Mouse (Mus musculus) forebrain, postnatal 0 days (tissue): Measurements from ENCODE around the gene Ccdc186. TPM values are rescaled to one million over a fixed set of nuclear protein-coding genes. Genes with fewer than 3 reads are reported as not detected.

ENCODE experiments used
- ATAC-seq: fragments of 200-750 bp; cut with Nextera tagmentation; 2 replicates; pipeline ENCODE4 v1.8.0; 2017; ENCODE audit warnings: mild to moderate bottlenecking, moderate library complexity
- DNase-seq: peaks from one replicate; pipeline ENCODE4 v3.0.0-alpha.2; 2015
- H3K27ac ChIP-seq: fragments of 300-500 bp; sonication (generic); 2 replicates; pipeline ENCODE4 v1.5.1; 2014; ENCODE audit warnings: low read depth, mild to moderate bottlenecking, antibody characterized with exemption, low read length, moderate library complexity, mixed read lengths
- H3K27me3 ChIP-seq: fragments of 300-500 bp; sonication (generic); 2 replicates; pipeline ENCODE4 v1.6.1; 2014; ENCODE audit warnings: mild to moderate bottlenecking, low read length, mixed read lengths; ENCODE audit not compliant: insufficient read depth
- H3K36me3 ChIP-seq: fragments of 300-500 bp; sonication (generic); 2 replicates; pipeline ENCODE4 v1.6.1; 2014; ENCODE audit warnings: mild to moderate bottlenecking, moderate library complexity; ENCODE audit not compliant: insufficient read depth
- H3K4me1 ChIP-seq: fragments of 300-500 bp; sonication (generic); 2 replicates; pipeline ENCODE4 v1.6.1; 2014; ENCODE audit warnings: antibody characterized with exemption; ENCODE audit not compliant: insufficient read depth
- H3K4me2 ChIP-seq: fragments of 300-500 bp; sonication (generic); 2 replicates; pipeline ENCODE4 v1.6.1; 2014; ENCODE audit warnings: low read depth, mild to moderate bottlenecking, moderate library complexity
- H3K4me3 ChIP-seq: fragments of 300-500 bp; sonication (generic); 2 replicates; pipeline ENCODE4 v1.5.1; 2014; ENCODE audit warnings: low read depth, low read length, mixed read lengths
- H3K9ac ChIP-seq: fragments of 300-500 bp; sonication (generic); 2 replicates; pipeline ENCODE4 v1.6.1; 2014; ENCODE audit warnings: mild to moderate bottlenecking
- H3K9me3 ChIP-seq: fragments of 300-500 bp; sonication (generic); 2 replicates; pipeline ENCODE4 v1.6.1; 2016; ENCODE audit warnings: low read length
- CTCF ChIP-seq: sonication (generic); IDR thresholded peaks from 2 replicates; pipeline ENCODE4 v1.5.1; 2016; ENCODE audit warnings: antibody characterized with exemption, control low read depth, low read depth
- WGBS: fragments of 180-500 bp; shearing (Covaris S2); extraction: QIAGEN DNeasy Blood & Tissue Kit; methylation state at CpG from one replicate; pipeline ENCODE4 v1.1.7; 2014; 5-methylcytosine and 5-hydroxymethylcytosine counted together
- polyA plus RNA-seq: library from polyadenylated mRNA; unstranded; fragments of >200 nt; fragmentation: Nextera tagmentation; extraction: Ambion mirVana; gene quantifications from 2 replicates; pipeline ENCODE4 v1.2.1, GENCODE M21; 2015
- total RNA-seq: library from RNA; depleted of rRNA; stranded (reverse); fragments of >200 nt; gene quantifications from 2 replicates; pipeline ENCODE4 v1.2.3, GENCODE M21; 2014

The Ccdc186 gene
- total and polyA plus RNA-seq, 2 experiments from 2014 or later, result 20.2 to 20.9 TPM

DNA sequence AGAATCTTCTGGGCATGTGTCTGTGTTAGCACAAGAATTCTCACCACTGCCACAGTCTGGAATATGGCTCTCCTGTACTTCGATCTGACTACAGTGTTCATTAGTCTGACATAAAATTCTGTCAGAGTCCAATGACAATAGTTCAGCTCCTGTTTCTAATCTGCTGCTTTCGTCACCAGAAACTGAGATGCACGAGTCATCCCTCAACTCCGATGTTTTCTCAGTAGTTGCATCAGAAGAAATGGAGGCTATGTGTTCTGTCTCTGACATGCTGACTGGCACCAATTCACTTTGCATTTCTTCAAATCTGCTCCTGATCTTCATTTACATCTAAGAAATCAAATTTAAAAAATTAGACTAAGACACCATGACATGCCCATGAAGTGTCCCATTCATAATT, 8.6 kb downstream of the Ccdc186 start:
- no peak for ATAC-seq
- TF ChIP-seq CTCF, result no peak
- H3K27me3 ChIP-seq, result no peaks in the 10 kb centered on the region
- no peak overlapping the region for H3K4me2 ChIP-seq
- no peak for DNase-seq
- 0 out of 2 replicates have a peak, but pooled peaks cover 4% of the 10 kb centered on the region for H3K36me3 ChIP-seq
- no peak overlapping the region for H3K9ac ChIP-seq
- H3K27ac ChIP-seq, result no peak overlapping the region
- H3K9me3 ChIP-seq, result no peaks in the 10 kb centered on the region
- peaks cover 14% of the 10 kb centered on the region for H3K4me1 ChIP-seq
- WGBS, result 87% methylated on average over 4 of the region's 4 CpGs
- no peak overlapping the region for H3K4me3 ChIP-seq

DNA sequence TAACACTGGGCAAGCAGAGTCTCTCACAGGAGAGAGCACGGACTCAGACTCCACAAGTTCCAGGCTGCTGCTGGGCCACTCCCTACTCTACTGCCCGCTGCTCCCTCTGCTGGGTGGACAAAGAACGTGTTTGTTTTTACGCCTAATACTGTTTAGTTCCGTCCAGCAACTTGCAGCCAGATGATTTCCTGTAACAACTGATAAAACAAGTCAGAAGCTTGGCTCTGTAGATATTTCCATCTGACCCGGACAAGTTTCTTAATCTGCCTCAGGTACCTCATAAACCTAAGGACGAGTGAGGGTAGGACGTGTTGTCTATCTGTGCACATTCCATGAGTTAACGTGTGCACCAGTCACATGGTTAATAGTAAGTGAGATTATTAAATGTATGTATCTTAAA, 10.4 kb downstream of the Ccdc186 start:
- Histone ChIP-seq H3K4me1 (no peaks in the 10 kb centered on the region; the same call in 1 of the 2 replicates), H3K9ac (no peak overlapping the region), H3K4me2 (no peak overlapping the region), H3K27ac (no peak overlapping the region), H3K27me3 (no peaks in the 10 kb centered on the region), H3K4me3 (no peak overlapping the region), H3K9me3 (no peaks in the 10 kb centered on the region), H3K36me3 (peaks cover 20% of the 10 kb centered on the region)
- DNase-seq, result peak; percentile 35
- 44% methylated on average over 9 of the region's 9 CpGs for WGBS
- no peak for ATAC-seq
- peak; percentile 63 for TF ChIP-seq CTCF

DNA sequence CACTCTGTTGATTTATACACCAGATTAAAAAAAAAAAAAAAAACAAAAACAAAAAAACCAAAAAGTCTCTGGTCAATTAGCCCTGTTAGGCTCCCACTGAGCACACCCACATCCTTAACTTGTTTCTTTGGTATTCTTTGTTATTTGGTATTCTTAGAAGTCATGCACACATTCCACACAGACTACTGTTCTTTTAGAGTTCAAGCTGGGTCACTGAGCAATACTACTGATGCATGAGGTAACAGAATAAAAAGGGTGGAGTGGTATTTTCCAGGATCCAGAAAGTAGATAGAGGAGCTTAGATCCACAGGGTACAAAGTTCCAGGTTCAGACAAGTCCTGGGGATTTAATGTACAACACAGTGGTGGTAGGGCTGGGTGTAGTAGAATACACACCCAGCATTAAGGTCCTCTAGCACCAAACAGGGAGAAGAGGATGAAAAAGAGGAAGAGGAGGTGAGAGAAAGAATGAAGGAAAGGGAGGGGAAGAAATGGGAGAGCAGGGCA, 11.3 kb downstream of the Ccdc186 start:
- ATAC-seq (no peak), DNase-seq (no peak)
- H3K4me1 ChIP-seq, result no peaks in the 10 kb centered on the region
- peaks cover 23% of the 10 kb centered on the region for H3K36me3 ChIP-seq
- H3K27me3 ChIP-seq, result no peaks in the 10 kb centered on the region
- H3K4me2 ChIP-seq, result no peak overlapping the region
- no peak for TF ChIP-seq CTCF
- no peaks in the 10 kb centered on the region for H3K9me3 ChIP-seq
- H3K9ac ChIP-seq, result no peak overlapping the region
- H3K27ac ChIP-seq, result no peak overlapping the region
- no peak overlapping the region for H3K4me3 ChIP-seq

DNA sequence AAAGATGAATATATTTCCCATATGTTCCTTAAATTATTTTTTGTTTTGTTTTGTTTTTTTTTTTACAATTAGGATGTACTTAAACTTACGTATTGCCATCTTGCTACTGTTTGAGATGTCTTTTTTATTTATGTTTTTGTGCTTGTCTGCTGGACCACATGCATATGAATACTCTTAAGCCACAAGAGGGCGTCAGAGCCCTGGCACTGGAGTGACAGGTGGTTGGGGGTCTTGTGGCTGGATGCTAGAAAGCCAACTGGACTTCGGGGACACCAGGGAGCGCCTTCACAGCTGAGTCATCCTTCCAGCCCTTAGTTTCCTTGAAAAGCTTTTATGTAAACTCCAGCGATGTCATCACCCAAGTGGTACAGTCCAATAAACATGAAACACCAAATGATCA, 13.2 kb downstream of the Ccdc186 start:
- ATAC-seq (no peak), DNase-seq (peak; percentile 13)
- no peak overlapping the region for H3K4me2 ChIP-seq
- no peak overlapping the region for H3K4me3 ChIP-seq
- H3K4me1 ChIP-seq, result no peaks in the 10 kb centered on the region
- no peak overlapping the region for H3K9ac ChIP-seq
- no peak overlapping the region for H3K27ac ChIP-seq
- WGBS, result 57% methylated on average over 5 of the region's 5 CpGs
- H3K9me3 ChIP-seq, result no peaks in the 10 kb centered on the region
- H3K36me3 ChIP-seq, result peaks cover 29% of the 10 kb centered on the region
- H3K27me3 ChIP-seq, result no peaks in the 10 kb centered on the region
- TF ChIP-seq CTCF, result peak; percentile 63

DNA sequence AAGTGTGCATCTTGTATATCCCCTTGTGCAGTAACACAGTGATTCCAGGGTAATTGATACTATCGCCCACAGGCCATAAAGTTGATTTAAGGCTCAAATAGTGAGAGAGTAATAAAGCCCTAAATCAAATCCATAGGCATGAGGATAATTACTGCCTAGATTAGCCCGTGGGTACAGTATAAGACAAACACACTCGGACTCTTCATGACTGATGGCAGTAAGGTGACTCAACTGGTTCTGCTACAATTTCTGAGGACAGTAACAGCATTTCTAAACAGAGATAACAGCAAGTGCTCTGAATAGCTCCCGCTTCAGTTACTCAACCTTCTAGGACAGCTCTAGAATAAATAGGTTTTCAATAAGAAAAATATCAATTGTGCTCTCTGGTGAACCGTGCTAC, 14.9 kb downstream of the Ccdc186 start:
- TF ChIP-seq CTCF, result no peak
- DNase-seq (no peak), ATAC-seq (no peak)
- Histone ChIP-seq H3K36me3 (peaks cover 45% of the 10 kb centered on the region), H3K9ac (no peak overlapping the region), H3K4me1 (no peaks in the 10 kb centered on the region), H3K27me3 (no peaks in the 10 kb centered on the region), H3K27ac (no peak overlapping the region), H3K4me3 (no peak overlapping the region), H3K9me3 (no peaks in the 10 kb centered on the region), H3K4me2 (no peak overlapping the region)
- 94% methylated on average over 5 of the region's 5 CpGs for WGBS

DNA sequence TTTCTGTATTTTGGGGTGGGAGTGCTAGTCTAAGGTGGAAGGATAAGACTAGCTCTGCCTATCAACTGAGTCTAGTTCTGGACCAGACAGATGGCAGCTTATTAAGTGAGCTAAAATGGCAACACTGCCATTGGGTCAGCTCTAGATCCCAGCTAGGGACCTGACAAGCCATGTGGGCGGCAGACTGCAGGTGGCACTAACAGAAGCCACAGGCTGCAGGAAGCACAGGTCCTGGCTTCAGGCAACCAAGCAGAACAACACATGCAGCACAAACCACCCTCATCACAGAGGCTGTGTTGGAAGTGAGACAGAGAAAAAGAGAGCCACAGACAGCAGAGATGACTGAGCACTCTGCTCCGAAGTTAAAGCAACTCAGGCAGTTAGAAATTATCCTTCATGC, 16.6 kb downstream of the Ccdc186 start:
- Histone ChIP-seq H3K27ac (no peak overlapping the region), H3K27me3 (no peaks in the 10 kb centered on the region), H3K36me3 (peaks cover 62% of the 10 kb centered on the region), H3K9me3 (no peaks in the 10 kb centered on the region), H3K9ac (no peak overlapping the region), H3K4me3 (no peak overlapping the region), H3K4me2 (no peak overlapping the region), H3K4me1 (no peaks in the 10 kb centered on the region)
- ATAC-seq (no peak), DNase-seq (no peak)
- 88% methylated on average over 2 of the region's 2 CpGs for WGBS
- TF ChIP-seq CTCF, result no peak

DNA sequence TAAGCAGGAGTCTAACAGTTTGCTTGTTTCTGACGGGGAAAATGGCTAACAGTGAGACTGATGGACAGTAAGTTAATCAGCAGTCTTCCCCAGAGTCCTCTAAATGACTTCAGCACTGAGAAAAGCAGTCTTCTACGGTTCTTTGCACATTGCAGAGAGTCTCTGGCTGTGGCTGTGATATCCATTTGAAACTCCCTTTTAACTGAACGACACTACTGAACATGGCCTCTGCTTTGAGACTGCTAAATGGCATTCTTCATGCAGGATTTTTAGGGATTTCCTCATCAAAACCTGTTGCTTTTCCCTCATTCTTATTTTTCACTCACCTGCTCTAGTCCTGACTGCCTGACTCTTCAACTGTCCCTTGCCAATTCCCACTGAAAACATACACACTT, 19.6 kb downstream of the Ccdc186 start:
- H3K4me3 ChIP-seq, result no peak overlapping the region
- no peaks in the 10 kb centered on the region for H3K4me1 ChIP-seq
- H3K36me3 ChIP-seq, result peaks cover 74% of the 10 kb centered on the region
- no peaks in the 10 kb centered on the region for H3K9me3 ChIP-seq
- ATAC-seq (no peak), DNase-seq (no peak)
- H3K27me3 ChIP-seq, result no peaks in the 10 kb centered on the region
- H3K4me2 ChIP-seq, result no peak overlapping the region
- no peak for TF ChIP-seq CTCF
- no peak overlapping the region for H3K9ac ChIP-seq
- H3K27ac ChIP-seq, result no peak overlapping the region
- WGBS, result 75% methylated on average over 3 of the region's 3 CpGs
